Comparison of ENCODE assay signal across 8 mouse cellular contexts in the genomic region with DNA sequence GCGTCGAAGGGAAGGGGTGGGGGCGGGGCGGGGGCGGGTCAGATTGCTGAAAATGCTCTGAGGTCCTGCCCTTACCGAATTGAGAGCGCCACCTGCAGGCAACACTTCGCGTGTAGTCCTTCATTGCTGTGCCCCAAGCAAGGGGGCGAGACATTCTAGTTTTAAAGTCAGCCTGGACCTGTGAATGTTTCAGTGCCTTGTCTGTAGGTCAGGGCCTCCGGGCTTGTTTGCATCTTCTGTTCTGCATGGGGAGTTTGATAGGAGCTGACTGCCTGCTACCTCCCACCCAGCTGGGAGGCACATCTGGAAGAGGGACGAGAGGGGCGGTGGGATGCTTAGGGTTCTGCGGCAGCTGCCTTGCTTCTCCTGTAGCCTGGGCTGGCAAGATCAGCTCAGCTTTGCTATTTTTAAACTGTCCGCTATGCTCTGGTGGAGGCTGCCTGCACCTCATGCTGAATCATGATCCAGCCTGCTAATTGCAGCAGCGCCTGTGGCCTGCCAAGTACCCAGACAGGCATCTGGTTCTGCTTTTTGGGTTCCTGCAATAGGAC. TPM values are rescaled to one million over a fixed set of nuclear protein-coding genes. Genes with fewer than 3 reads are reported as not detected.
A peak's percentile ranks its signal among the peaks of the same experiment; 100 is the strongest.
DNase-seq lines count a peak whose midpoint lies in the region; ATAC-seq and TF ChIP-seq lines count a peak whose summit lies in the region.

No protein-coding gene starts in this region.

- TF ChIP-seq CTCF in heart, postnatal 0 days (IDR thresholded peaks at IDR 0.05; ENCODE audit: low read depth): peak; percentile 54

- TF ChIP-seq EP300 in heart, postnatal 0 days (IDR thresholded peaks at IDR 0.05; ENCODE audit: low read depth): no peak

- ATAC-seq in forebrain, embryonic 14.5 days: peak; percentile 29; the same call in 1 of the 2 replicates
- peak; percentile 87 for ATAC-seq in heart, postnatal 0 days (ENCODE audit: insufficient read depth, low read depth)
- ATAC-seq in liver, embryonic 12.5 days: no peak
- ATAC-seq in neural tube, embryonic 12.5 days (ENCODE audit: low FRiP score, low read depth): no peak; the same call in 1 of the 2 replicates

- H3K4me2 ChIP-seq in forebrain, embryonic 14.5 days (ENCODE audit: low read length): no peak overlapping the region
- H3K4me2 ChIP-seq in heart, postnatal 0 days (ENCODE audit: low read depth, low read length): peak overlapping the region; percentile 40
- H3K4me2 ChIP-seq in liver, embryonic 12.5 days: peak overlapping the region; percentile 22; the same call in 1 of the 2 replicates
- peak overlapping the region; percentile 31 for H3K4me2 ChIP-seq in neural tube, embryonic 12.5 days (replicated peaks)

- H3K36me3 ChIP-seq in forebrain, embryonic 14.5 days (ENCODE audit: control insufficient read depth, insufficient read depth, low read length): no peaks in the 10 kb centered on the region
- no peaks in the 10 kb centered on the region for H3K36me3 ChIP-seq in heart, postnatal 0 days (replicated peaks; ENCODE audit: control insufficient read depth, insufficient read depth, low read length)
- H3K36me3 ChIP-seq in liver, embryonic 12.5 days: no peaks in the 10 kb centered on the region
- H3K36me3 ChIP-seq in neural tube, embryonic 12.5 days: no peaks in the 10 kb centered on the region

- WGBS in forebrain, embryonic 14.5 days: 28% methylated on average over 16 of the region's 16 CpGs
- WGBS in heart, postnatal 0 days: 14% methylated on average over 16 of the region's 16 CpGs
- WGBS in liver, embryonic 12.5 days (ENCODE audit: insufficient replicate concordance): 17% methylated on average over 16 of the region's 16 CpGs
- 26% methylated on average over 16 of the region's 16 CpGs for WGBS in neural tube, embryonic 12.5 days

- H3K9me3 ChIP-seq in forebrain, embryonic 14.5 days (replicated peaks; ENCODE audit: control insufficient read depth, low read length): no peaks in the 10 kb centered on the region
- H3K9me3 ChIP-seq in heart, postnatal 0 days (replicated peaks; ENCODE audit: control insufficient read depth, low read length): no peaks in the 10 kb centered on the region
- no peaks in the 10 kb centered on the region for H3K9me3 ChIP-seq in liver, embryonic 12.5 days (replicated peaks)
- no peaks in the 10 kb centered on the region for H3K9me3 ChIP-seq in neural tube, embryonic 12.5 days

- no peaks in the 10 kb centered on the region for H3K27me3 ChIP-seq in forebrain, embryonic 14.5 days (replicated peaks; ENCODE audit: control insufficient read depth, insufficient read depth, low read length)
- H3K27me3 ChIP-seq in heart, postnatal 0 days (ENCODE audit: control insufficient read depth, insufficient read depth, low read length): no peaks in the 10 kb centered on the region
- no peaks in the 10 kb centered on the region for H3K27me3 ChIP-seq in liver, embryonic 12.5 days (replicated peaks)
- H3K27me3 ChIP-seq in neural tube, embryonic 12.5 days (replicated peaks): no peaks in the 10 kb centered on the region

- DNase-seq in CD8-positive naive resting alpha-beta T cell, adult 2 months (ENCODE audit: low read depth in 2 of 2, low spot score in 2 of 2): peak; percentile 3 to 45
- DNase-seq in c-Kit-positive CD71-positive TER-119-negative erythroid progenitor cells, embryonic 14.5 days (ENCODE audit: low read depth): peak; percentile 8
- peak; percentile 53 for DNase-seq in forebrain, embryonic 14.5 days (ENCODE audit: low spot score)
- DNase-seq in heart, postnatal 0 days (ENCODE audit: low spot score): peak; percentile 73
- peak; percentile 80 to 86 for DNase-seq in kidney, postnatal 25 days
- peak; percentile 77 for DNase-seq in thymus, postnatal 0 days (ENCODE audit: low spot score)

- H3K27ac ChIP-seq in forebrain, embryonic 14.5 days (ENCODE audit: low read depth, low read length): no peak overlapping the region
- H3K27ac ChIP-seq in heart, postnatal 0 days (ENCODE audit: low read depth): peak overlapping the region; percentile 81
- H3K27ac ChIP-seq in liver, embryonic 12.5 days: no peak overlapping the region
- no peak overlapping the region for H3K27ac ChIP-seq in neural tube, embryonic 12.5 days

- no peak overlapping the region for H3K9ac ChIP-seq in forebrain, embryonic 14.5 days (ENCODE audit: low read length)
- H3K9ac ChIP-seq in heart, postnatal 0 days (replicated peaks; ENCODE audit: low read depth, low read length): peak overlapping the region; percentile 30; the same call in 1 of the 2 replicates
- H3K9ac ChIP-seq in liver, embryonic 12.5 days: no peak overlapping the region
- H3K9ac ChIP-seq in neural tube, embryonic 12.5 days: no peak overlapping the region

- no peak overlapping the region for H3K4me3 ChIP-seq in forebrain, embryonic 14.5 days (ENCODE audit: low read depth, low read length)
- H3K4me3 ChIP-seq in heart, postnatal 0 days (ENCODE audit: low read depth, low read length): peak overlapping the region; percentile 11; the same call in 1 of the 2 replicates
- H3K4me3 ChIP-seq in liver, embryonic 12.5 days: no peak overlapping the region
- no peak overlapping the region for H3K4me3 ChIP-seq in neural tube, embryonic 12.5 days

- H3K4me1 ChIP-seq in forebrain, embryonic 14.5 days (ENCODE audit: control insufficient read depth, insufficient read depth, low read length): peaks cover 6% of the 10 kb centered on the region; the same call in 1 of the 2 replicates
- H3K4me1 ChIP-seq in heart, postnatal 0 days (ENCODE audit: control insufficient read depth, insufficient read depth): peaks cover 7% of the 10 kb centered on the region; the same call in 1 of the 2 replicates
- peaks cover 7% of the 10 kb centered on the region; the same call in 1 of the 2 replicates for H3K4me1 ChIP-seq in liver, embryonic 12.5 days
- H3K4me1 ChIP-seq in neural tube, embryonic 12.5 days: peaks cover 12% of the 10 kb centered on the region

RNA-seq across cellular contexts. Expression of a gene that starts 28.9 kb away (rescaled TPM):
- 37.4 and 42.9 TPM in 2 replicates for polyA plus RNA-seq in forebrain, embryonic 14.5 days (2014; fragmentation: Nextera tagmentation; extraction: Ambion mirVana)
- 0.85 and 6.4 TPM in 2 replicates for total RNA-seq in heart, postnatal 0 days (2014; rRNA removed; ENCODE audit: low replicate concordance)
- 1.8 and 2.2 TPM in 2 replicates for polyA plus RNA-seq in heart, postnatal 0 days (2015; fragmentation: Nextera tagmentation; extraction: Ambion mirVana)
- 3.1 and 3.5 TPM in 2 replicates for polyA plus RNA-seq in liver, embryonic 12.5 days (2016; fragmentation: Nextera tagmentation; extraction: Ambion mirVana)
- polyA plus RNA-seq in neural tube, embryonic 12.5 days (2016; fragmentation: Nextera tagmentation; extraction: Ambion mirVana): 39.9 and 42.7 TPM in 2 replicates
- polyA plus RNA-seq in thymus, postnatal 0 days (2015; fragmentation: Nextera tagmentation; extraction: Ambion mirVana): 9.3 and 9.6 TPM in 2 replicates

RNA-seq across cellular contexts. Expression of a gene that starts 43.6 kb away (rescaled TPM):
- not detected in 2 replicates for polyA plus RNA-seq in forebrain, embryonic 14.5 days (2014; fragmentation: Nextera tagmentation; extraction: Ambion mirVana)
- not detected in 2 replicates for total RNA-seq in heart, postnatal 0 days (2014; rRNA removed; ENCODE audit: low replicate concordance)
- polyA plus RNA-seq in heart, postnatal 0 days (2015; fragmentation: Nextera tagmentation; extraction: Ambion mirVana): not detected in 2 replicates
- polyA plus RNA-seq in liver, embryonic 12.5 days (2016; fragmentation: Nextera tagmentation; extraction: Ambion mirVana): not detected in 2 replicates
- polyA plus RNA-seq in neural tube, embryonic 12.5 days (2016; fragmentation: Nextera tagmentation; extraction: Ambion mirVana): not detected in 2 replicates
- not detected in 2 replicates for polyA plus RNA-seq in thymus, postnatal 0 days (2015; fragmentation: Nextera tagmentation; extraction: Ambion mirVana)

Comparison
In these comparisons a context has a peak if more than half of its experiments do, and no peak if none do; other contexts are left out.
1. DNase-seq: peak in every context shown above with its lines; median percentile 83 in kidney, postnatal 25 days; 77 in thymus, postnatal 0 days; 73 in heart, postnatal 0 days; 53 in forebrain, embryonic 14.5 days; 24 in CD8-positive naive resting alpha-beta T cell, adult 2 months; 8 in c-Kit-positive CD71-positive TER-119-negative erythroid progenitor cells, embryonic 14.5 days.
2. ATAC-seq: peak in forebrain, embryonic 14.5 days (single experiment) and heart, postnatal 0 days (single experiment); none in liver, embryonic 12.5 days (single experiment) and neural tube, embryonic 12.5 days (single experiment).